Mouse (Mus musculus): ENCODE measurements around the gene Rnf5. TPM values are rescaled to one million over a fixed set of nuclear protein-coding genes. Genes with fewer than 3 reads are reported as not detected.

Gene Rnf5
- polyA plus RNA-seq, 1 experiment from 2014 or later, result 157 TPM

- Histone ChIP-seq H3K27ac (no peak overlapping the region), H3K9me3 (no peaks in the 10 kb centered on the region), H3K27me3 (ENCODE audit: insufficient read depth, poor library complexity, severe bottlenecking) (no peaks in the 10 kb centered on the region), H3K4me1 (peaks cover 17% of the 10 kb centered on the region), H3K4me3 (no peak overlapping the region), H3K36me3 (peaks cover 74% of the 10 kb centered on the region)
- 87% methylated on average over 11 of the region's 11 CpGs for WGBS
- DNase-seq (ENCODE audit: low spot score), result no peak
Measured at GRCm38 (mm10) chr17:34613054-34613645, 9.7 kb upstream of the Rnf5 start.

DNA sequence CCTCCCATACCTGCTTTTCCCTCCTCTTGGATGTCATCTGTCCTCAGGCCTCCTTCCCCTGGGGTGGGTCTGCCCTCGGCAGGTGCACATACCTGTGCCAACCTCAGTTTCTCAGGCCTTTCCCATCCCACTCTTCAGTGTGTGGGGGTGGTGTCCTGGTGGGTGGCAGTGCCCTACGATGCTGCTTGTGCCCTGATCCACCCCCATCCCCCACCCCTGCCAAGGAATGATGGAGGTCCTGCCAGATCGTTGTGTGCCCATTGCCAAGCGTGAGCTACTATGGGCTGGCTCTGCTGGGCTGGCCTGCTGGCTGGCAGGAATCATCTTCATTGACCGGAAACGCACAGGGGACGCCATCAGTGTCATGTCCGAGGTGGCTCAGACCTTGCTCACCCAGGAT is 7.6 kb upstream of the Rnf5 start:
- Histone ChIP-seq H3K27me3 (ENCODE audit: insufficient read depth, poor library complexity, severe bottlenecking) (no peaks in the 10 kb centered on the region), H3K4me3 (no peak overlapping the region), H3K36me3 (peaks cover 64% of the 10 kb centered on the region), H3K9me3 (no peaks in the 10 kb centered on the region), H3K27ac (no peak overlapping the region), H3K4me1 (peaks cover 27% of the 10 kb centered on the region)
- DNase-seq (ENCODE audit: low spot score), result no peak
- 95% methylated on average over 8 of the region's 8 CpGs for WGBS

DNA sequence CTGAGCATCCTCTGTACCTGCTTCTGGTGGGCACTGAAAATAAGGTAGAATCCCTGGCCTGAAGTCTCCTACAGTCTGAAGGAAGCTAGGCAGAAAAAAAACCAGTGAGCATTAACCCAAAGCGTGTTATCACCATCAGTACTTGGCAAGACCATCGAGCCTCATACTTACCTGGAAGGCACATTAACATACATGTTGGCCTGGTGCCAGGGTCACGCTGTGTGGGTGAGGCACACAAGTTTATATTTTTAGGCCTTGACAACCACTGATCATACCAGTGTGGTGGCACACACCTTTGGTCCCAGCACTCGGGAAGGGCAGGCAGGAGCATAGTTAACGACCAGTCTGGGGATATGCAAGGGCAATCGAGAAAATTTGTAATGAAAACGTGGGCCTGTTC is 4.5 kb upstream of the Rnf5 start:
- H3K4me1 ChIP-seq, result peaks cover 38% of the 10 kb centered on the region
- 85% methylated on average over 7 of the region's 7 CpGs for whole genome bisulfite sequencing
- no peaks in the 10 kb centered on the region for H3K9me3 ChIP-seq
- no peak for DNase-seq (ENCODE audit: low spot score)
- H3K36me3 ChIP-seq, result peaks cover 35% of the 10 kb centered on the region
- H3K4me3 ChIP-seq, result no peak overlapping the region
- H3K27ac ChIP-seq, result no peak overlapping the region
- no peaks in the 10 kb centered on the region for H3K27me3 ChIP-seq (ENCODE audit: insufficient read depth, poor library complexity, severe bottlenecking)

DNA sequence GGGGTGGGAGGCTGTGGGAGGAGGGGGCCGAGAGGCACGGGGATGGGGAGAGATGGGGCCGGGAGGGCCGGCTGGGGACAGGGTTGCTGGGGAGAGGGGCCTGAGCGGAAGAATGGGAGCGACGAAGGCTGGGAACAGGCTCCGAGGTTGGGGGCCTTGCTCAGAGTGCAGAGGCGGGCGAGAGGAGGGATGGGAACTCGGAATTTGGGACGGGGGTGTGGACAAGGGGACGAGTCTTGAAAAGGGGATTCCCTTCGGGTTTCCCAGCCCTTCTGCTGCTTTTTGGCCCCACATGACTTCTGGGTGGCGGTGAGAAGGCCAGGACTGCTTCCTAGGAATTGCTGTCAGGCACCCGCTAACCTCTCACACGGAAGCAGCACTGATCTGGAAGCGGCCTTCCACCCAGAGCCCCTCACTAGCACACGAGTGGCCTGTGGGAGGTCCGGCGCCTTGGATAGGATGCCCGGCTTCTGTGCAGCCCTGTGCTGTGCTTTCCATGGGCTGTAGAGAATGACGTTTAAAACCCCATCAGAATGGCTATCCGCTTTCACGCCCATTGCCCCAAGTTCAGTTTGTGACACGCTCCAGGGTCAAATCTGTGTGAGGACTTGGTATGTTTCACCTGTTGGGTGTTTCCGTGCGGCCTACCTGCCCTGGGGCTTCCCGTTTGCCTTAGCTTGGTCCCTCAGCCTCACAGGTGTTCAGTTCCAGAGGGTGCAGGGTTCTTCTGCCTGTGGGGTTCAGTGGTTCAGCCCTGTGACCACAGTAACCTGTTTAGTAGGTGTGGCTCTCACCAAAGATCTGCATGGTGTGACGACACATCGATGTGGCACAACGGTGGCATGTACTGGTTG is 2.9 kb upstream of the Rnf5 start:
- 17% methylated on average over 32 of the region's 32 CpGs for WGBS
- H3K9me3 ChIP-seq, result no peaks in the 10 kb centered on the region
- peak overlapping the region; percentile 85 for H3K4me3 ChIP-seq
- peaks cover 49% of the 10 kb centered on the region for H3K4me1 ChIP-seq
- peaks cover 24% of the 10 kb centered on the region for H3K36me3 ChIP-seq
- no peak for DNase-seq (ENCODE audit: low spot score)
- peak overlapping the region; percentile 96 for H3K27ac ChIP-seq
- no peaks in the 10 kb centered on the region for H3K27me3 ChIP-seq (ENCODE audit: insufficient read depth, poor library complexity, severe bottlenecking)

GRCm38 (mm10) chr17:34605609-34606008 is 2.1 kb upstream of the Rnf5 start:
- peaks cover 51% of the 10 kb centered on the region for H3K4me1 ChIP-seq
- H3K4me3 ChIP-seq, result peak overlapping the region; percentile 85
- H3K36me3 ChIP-seq, result peaks cover 22% of the 10 kb centered on the region
- WGBS, result under 1% methylated on average over 26 of the region's 30 CpGs
- no peaks in the 10 kb centered on the region for H3K9me3 ChIP-seq
- peak overlapping the region; percentile 96 for H3K27ac ChIP-seq
- H3K27me3 ChIP-seq (ENCODE audit: insufficient read depth, poor library complexity, severe bottlenecking), result no peaks in the 10 kb centered on the region
- peak; percentile 97 for DNase-seq (ENCODE audit: low spot score)

DNA sequence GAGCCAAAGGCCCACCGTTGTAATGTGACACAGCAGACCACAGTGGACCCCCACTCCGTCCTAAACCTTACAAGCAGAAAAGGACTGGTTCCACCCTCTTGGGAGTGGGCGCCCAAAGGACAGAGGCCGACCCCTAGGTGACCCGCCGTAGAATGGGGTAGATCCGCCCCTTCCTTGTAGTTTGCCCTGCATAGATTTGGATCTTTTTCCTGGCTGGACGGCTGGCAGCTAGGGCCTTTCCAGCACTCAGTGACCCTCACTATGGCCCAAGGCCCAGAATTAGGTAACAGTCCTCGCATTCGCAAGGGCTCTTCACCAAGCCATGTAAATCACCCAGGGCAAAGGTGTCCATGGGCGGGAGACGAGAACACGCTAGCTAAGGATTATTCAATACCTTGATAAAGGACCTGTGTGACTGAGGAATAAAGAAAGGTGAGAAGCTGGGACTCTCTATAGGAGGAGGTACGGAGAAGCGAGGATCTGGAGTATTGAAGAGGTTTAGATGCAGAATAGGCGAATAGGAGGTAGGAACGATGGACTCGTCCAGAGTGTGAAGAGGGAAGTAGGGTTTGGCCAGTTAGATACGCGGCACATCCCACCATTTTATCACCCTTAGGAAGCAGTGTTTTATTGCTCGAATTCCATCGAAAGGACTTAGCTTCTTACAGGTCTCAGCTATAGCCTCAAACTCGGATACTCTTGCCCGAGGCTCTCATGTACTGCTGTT is 1.2 kb upstream of the Rnf5 start:
- DNase-seq (ENCODE audit: low spot score), result no peak
- H3K36me3 ChIP-seq, result peaks cover 24% of the 10 kb centered on the region
- no peaks in the 10 kb centered on the region for H3K9me3 ChIP-seq
- peak overlapping the region; percentile 85 for H3K4me3 ChIP-seq
- peak overlapping the region; percentile 96 for H3K27ac ChIP-seq
- no peaks in the 10 kb centered on the region for H3K27me3 ChIP-seq (ENCODE audit: insufficient read depth, poor library complexity, severe bottlenecking)
- peaks cover 56% of the 10 kb centered on the region for H3K4me1 ChIP-seq
- 20% methylated on average over 24 of the region's 24 CpGs for WGBS

- Histone ChIP-seq H3K36me3 (peaks cover 25% of the 10 kb centered on the region), H3K4me3 (peak within 1 kb of the TSS; percentile 85), H3K27me3 (ENCODE audit: insufficient read depth, poor library complexity, severe bottlenecking) (no peaks in the 10 kb centered on the region), H3K4me1 (peaks cover 62% of the 10 kb centered on the region), H3K9me3 (no peaks in the 10 kb centered on the region), H3K27ac (peak within 1 kb of the TSS; percentile 96)
- no peak for DNase-seq (ENCODE audit: low spot score)
- WGBS, result 0% methylated on average over 35 of the region's 35 CpGs
Measured at GRCm38 (mm10) chr17:34604061-34604508, 595 bp upstream of the Rnf5 start, which contains the start of gene Agpat1. TSS of gene Agpat1 (plus strand) at chr17:34604262.

- Histone ChIP-seq H3K4me3 (no peak overlapping the region), H3K36me3 (peaks cover 21% of the 10 kb centered on the region), H3K9me3 (no peaks in the 10 kb centered on the region), H3K4me1 (peaks cover 62% of the 10 kb centered on the region), H3K27me3 (ENCODE audit: insufficient read depth, poor library complexity, severe bottlenecking) (no peaks in the 10 kb centered on the region), H3K27ac (no peak overlapping the region)
- WGBS, result 83% methylated on average over 12 of the region's 12 CpGs
- DNase-seq (ENCODE audit: low spot score), result no peak
Measured at GRCm38 (mm10) chr17:34601796-34602195, 1.7 kb downstream of the Rnf5 start.

DNA sequence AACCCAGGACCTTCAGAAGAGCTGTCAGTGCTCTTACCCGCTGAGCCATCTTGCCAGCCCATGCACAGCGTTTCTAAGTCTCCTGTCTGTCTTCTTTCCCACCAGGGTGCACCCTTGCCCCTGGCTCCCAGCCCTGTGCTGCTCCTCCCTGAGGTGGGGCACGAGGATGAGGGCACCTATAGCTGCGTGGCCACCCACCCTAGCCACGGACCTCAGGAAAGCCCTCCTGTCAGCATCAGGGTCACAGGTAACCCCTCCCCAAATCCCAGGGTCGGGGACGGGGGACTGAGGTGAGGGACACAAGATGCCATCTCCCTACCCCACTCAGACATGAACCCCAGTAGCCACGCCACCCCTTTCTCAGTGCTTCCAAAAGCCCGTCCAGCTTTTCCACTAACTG is 3.6 kb downstream of the Rnf5 start:
- 79% methylated on average over 9 of the region's 9 CpGs for WGBS
- peaks cover 66% of the 10 kb centered on the region for H3K4me1 ChIP-seq
- H3K27me3 ChIP-seq (ENCODE audit: insufficient read depth, poor library complexity, severe bottlenecking), result no peaks in the 10 kb centered on the region
- no peak overlapping the region for H3K27ac ChIP-seq
- peaks cover 35% of the 10 kb centered on the region for H3K36me3 ChIP-seq
- H3K9me3 ChIP-seq, result no peaks in the 10 kb centered on the region
- no peak overlapping the region for H3K4me3 ChIP-seq
- DNase-seq (ENCODE audit: low spot score), result no peak

DNA sequence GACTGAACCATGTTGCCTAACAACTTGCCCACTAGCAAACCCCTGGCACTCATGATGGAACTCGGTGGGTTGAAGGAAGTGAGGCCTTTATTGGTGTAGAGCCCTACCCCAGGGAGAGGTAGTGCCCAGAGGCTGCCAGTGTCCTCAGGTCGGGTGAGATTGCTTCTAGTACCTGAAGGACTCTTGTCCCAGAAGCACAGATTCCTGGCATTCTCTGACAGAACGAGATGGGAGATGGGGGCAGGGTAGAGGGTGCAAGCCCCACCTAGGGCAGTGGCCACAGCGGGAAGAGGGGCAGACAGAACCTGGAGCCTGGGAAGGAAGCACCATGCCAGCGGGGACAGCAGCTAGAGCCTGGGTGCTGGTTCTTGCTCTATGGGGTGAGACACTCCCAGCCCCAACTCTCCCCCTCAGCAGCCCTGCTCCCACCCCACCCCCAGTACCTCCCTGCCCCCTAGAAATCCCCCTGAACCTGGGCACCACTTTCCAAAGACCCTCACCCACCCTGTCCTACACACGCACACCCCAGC is 5.9 kb downstream of the Rnf5 start, which contains the start of gene Ager:
TSS of gene Ager (plus strand) at position 297 of the 530 bp plus-strand sequence.
- no peak for DNase-seq (ENCODE audit: low spot score)
- Histone ChIP-seq H3K27ac (peak within 1 kb of the TSS; percentile 72), H3K4me3 (peak within 1 kb of the TSS; percentile 9; the same call in 1 of the 2 replicates), H3K4me1 (peaks cover 78% of the 10 kb centered on the region), H3K27me3 (ENCODE audit: insufficient read depth, poor library complexity, severe bottlenecking) (no peaks in the 10 kb centered on the region), H3K36me3 (peaks cover 45% of the 10 kb centered on the region), H3K9me3 (no peaks in the 10 kb centered on the region)
- WGBS, result 14% methylated on average over 6 of the region's 6 CpGs

DNA sequence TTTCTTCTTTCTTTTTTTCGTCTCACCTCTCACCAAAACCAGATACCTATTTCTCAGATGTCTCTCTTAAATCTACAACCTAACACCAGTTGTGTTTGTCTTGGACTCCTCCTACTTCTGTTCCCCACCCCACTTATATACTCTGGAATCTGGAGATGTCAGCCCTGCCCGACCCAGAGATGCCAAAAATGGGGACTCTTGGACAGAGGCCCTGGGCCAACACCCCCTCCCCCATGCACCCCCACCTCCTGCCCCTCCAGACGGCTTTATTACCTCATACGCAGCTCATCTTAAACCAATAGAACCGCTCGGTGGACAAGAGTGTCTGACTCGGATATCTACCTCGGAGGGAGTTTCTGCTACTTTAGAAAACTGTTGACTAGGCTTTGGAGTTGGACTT is 7.4 kb downstream of the Rnf5 start:
- H3K9me3 ChIP-seq, result no peaks in the 10 kb centered on the region

GRCm38 (mm10) chr17:34593752-34594525 is 9.6 kb downstream of the Rnf5 start:
- Histone ChIP-seq H3K4me1 (peaks cover 83% of the 10 kb centered on the region), H3K9me3 (no peaks in the 10 kb centered on the region), H3K4me3 (peak overlapping the region; percentile 97), H3K27ac (peak overlapping the region; percentile 100; the same call in 1 of the 2 replicates), H3K27me3 (ENCODE audit: insufficient read depth, poor library complexity, severe bottlenecking) (no peaks in the 10 kb centered on the region), H3K36me3 (peaks cover 24% of the 10 kb centered on the region)
- DNase-seq (ENCODE audit: low spot score), result no peak
- 62% methylated on average over 34 of the region's 34 CpGs for WGBS

More for the DNA sequence above, 7.4 kb downstream of the Rnf5 start:
- H3K4me1 ChIP-seq, result peaks cover 76% of the 10 kb centered on the region
- H3K27me3 ChIP-seq (ENCODE audit: insufficient read depth, poor library complexity, severe bottlenecking), result no peaks in the 10 kb centered on the region
- H3K27ac ChIP-seq, result no peak overlapping the region
- H3K4me3 ChIP-seq, result no peak overlapping the region
- WGBS, result 76% methylated on average over 8 of the region's 8 CpGs
- H3K36me3 ChIP-seq, result peaks cover 38% of the 10 kb centered on the region
- no peak for DNase-seq (ENCODE audit: low spot score)
